Mouse (Mus musculus) ES-CJ7 (cell line): Measurements from ENCODE around the gene Anapc16.

Experiments
- DNase-seq: peaks from one replicate; pipeline ENCODE4 v3.0.0; 2011; ENCODE audit warnings: low read depth, low spot score

Gene Anapc16

GRCm38 (mm10) chr10:60002673-60003212, at the start of gene Anapc16, which contains the start of gene Ascc1:
TSS of gene Anapc16 (minus strand) at chr10:60003135.
TSS of gene Ascc1 (plus strand) at chr10:60002805.
- peak; percentile 98 for DNase-seq

GRCm38 (mm10) chr10:60050581-60050980, 47.6 kb upstream of the Anapc16 start:
- DNase-seq, result peak; percentile 25

GRCm38 (mm10) chr10:60046696-60047095, 43.8 kb upstream of the Anapc16 start:
- DNase-seq, result no peak

GRCm38 (mm10) chr10:60042350-60042922, 39.5 kb upstream of the Anapc16 start:
- no peak for DNase-seq

- no peak for DNase-seq
Measured at GRCm38 (mm10) chr10:60035744-60036143, 32.8 kb upstream of the Anapc16 start.

- DNase-seq, result no peak
Measured at GRCm38 (mm10) chr10:60034621-60035020, 31.7 kb upstream of the Anapc16 start.

GRCm38 (mm10) chr10:60033064-60033463, 30.1 kb upstream of the Anapc16 start:
- DNase-seq, result no peak

- DNase-seq, result peak; percentile 49
Measured at GRCm38 (mm10) chr10:60032622-60033021, 29.7 kb upstream of the Anapc16 start.

- no peak for DNase-seq
Measured at GRCm38 (mm10) chr10:60031985-60032384, 29.1 kb upstream of the Anapc16 start.

GRCm38 (mm10) chr10:60031562-60031961, 28.6 kb upstream of the Anapc16 start:
- no peak for DNase-seq

GRCm38 (mm10) chr10:60029387-60029786, 26.5 kb upstream of the Anapc16 start:
- no peak for DNase-seq

- DNase-seq, result no peak
Measured at GRCm38 (mm10) chr10:60028979-60029378, 26.0 kb upstream of the Anapc16 start.

GRCm38 (mm10) chr10:60028181-60028580, 25.2 kb upstream of the Anapc16 start:
- no peak for DNase-seq

- no peak for DNase-seq
Measured at GRCm38 (mm10) chr10:60027619-60028084, 24.7 kb upstream of the Anapc16 start.

GRCm38 (mm10) chr10:60026759-60027395, 23.9 kb upstream of the Anapc16 start:
- no peak for DNase-seq

GRCm38 (mm10) chr10:60023751-60024150, 20.8 kb upstream of the Anapc16 start:
- DNase-seq, result no peak

- DNase-seq, result no peak
Measured at GRCm38 (mm10) chr10:60019299-60019698, 16.4 kb upstream of the Anapc16 start.

- DNase-seq, result no peak
Measured at GRCm38 (mm10) chr10:60016223-60016622, 13.3 kb upstream of the Anapc16 start.

GRCm38 (mm10) chr10:60009115-60009514, 6.2 kb upstream of the Anapc16 start:
- DNase-seq, result no peak

GRCm38 (mm10) chr10:60005264-60005663, 2.3 kb upstream of the Anapc16 start:
- DNase-seq, result peak; percentile 52

- no peak for DNase-seq
Measured at GRCm38 (mm10) chr10:60003847-60004246, 912 bp upstream of the Anapc16 start.

GRCm38 (mm10) chr10:60003213-60003752, 348 bp upstream of the Anapc16 start:
- DNase-seq, result peak; percentile 62

GRCm38 (mm10) chr10:60002203-60002602, 732 bp downstream of the Anapc16 start:
- no peak for DNase-seq
